Mouse (Mus musculus) thymus, postnatal 0 days (tissue): ENCODE results near the gene Kmt5a. TPM values are rescaled to one million over a fixed set of nuclear protein-coding genes. Genes with fewer than 3 reads are reported as not detected.

Experiments used
- DNase-seq: peaks from one replicate; pipeline ENCODE4 v3.0.0-alpha.2; 2015; ENCODE audit warnings: low spot score
- polyA plus RNA-seq: library from polyadenylated mRNA; unstranded; fragments of >200 nt; fragmentation: Nextera tagmentation; extraction: Ambion mirVana; gene quantifications from 2 replicates; pipeline ENCODE4 v1.2.1, GENCODE M21; 2015

Kmt5a gene
- polyA plus RNA-seq, result 47.9 and 50.8 TPM in 2 replicates

DNA sequence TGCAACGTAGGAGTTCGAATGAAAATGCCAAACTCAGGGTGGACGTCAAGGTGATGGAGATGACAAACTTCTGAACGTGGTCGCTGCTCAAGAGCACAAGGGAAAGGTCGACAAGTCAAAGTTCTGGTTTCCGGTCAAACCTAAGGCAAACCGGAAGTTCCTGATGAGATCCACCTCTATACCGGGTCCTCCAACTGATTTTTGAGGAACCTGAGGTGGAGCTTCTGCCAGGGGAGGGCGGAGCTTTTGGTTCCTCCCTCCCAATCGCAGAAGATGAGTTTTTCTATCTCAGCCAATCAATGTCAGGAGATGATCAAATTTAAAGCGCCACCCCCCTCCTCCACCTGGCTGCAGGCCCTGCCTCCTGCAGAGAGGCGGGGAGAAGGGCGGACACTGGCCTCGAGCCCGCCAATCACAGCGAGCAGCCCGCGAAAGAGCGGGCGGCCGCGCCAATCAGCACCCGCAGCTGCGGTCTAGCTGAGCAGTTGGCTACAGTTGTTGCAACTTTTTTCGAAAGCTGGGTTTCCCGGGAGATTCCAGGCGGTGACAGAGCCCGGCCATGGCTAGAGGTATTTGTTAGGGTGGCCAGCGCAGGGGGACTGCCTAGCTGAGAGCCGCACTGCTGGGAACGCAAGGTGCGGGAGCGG, at the start of gene Kmt5a:
Gene Kmt5a, plus strand, starts transcription at position 484 of the 647 bp plus-strand sequence.
- peak; percentile 97 for DNase-seq

DNA sequence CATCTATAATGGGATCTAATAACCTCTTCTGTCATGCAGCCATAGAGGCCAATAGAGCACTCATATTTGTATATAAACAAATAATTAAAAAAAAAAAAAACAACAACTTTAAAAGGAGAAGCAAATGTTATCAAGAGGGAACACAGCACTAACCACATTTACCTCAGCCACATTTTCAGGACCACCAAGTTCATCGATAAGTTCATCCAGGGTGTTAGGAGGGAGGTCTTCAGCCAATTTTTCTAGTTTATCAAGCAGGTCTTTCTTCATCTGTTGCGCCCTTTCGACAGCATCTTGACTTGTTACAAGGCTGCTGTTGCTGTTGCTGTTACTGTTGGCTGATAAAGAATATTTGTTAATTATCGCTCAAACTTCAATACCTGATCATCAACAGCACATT, 47.3 kb upstream of the Kmt5a start:
- no peak for DNase-seq

DNA sequence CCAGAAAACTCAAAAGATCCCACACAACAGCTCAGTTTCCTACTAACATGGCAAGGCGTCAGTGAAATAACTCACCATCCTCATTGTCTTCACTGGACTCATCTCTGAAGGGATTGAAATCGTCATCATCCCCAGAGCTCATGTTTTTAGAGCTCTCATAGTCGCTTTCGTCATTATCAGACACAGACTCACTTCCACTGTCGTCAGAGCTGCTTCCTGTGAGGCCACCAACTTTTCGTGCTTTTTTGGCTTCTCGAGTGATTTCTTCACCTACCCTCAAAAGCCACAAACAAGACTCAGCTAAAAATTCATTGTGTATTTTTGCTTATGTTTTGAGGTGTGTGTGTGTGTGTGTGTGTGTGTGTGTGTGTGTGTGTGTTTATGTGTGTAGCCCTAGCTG, 46.0 kb upstream of the Kmt5a start:
- no peak for DNase-seq

DNA sequence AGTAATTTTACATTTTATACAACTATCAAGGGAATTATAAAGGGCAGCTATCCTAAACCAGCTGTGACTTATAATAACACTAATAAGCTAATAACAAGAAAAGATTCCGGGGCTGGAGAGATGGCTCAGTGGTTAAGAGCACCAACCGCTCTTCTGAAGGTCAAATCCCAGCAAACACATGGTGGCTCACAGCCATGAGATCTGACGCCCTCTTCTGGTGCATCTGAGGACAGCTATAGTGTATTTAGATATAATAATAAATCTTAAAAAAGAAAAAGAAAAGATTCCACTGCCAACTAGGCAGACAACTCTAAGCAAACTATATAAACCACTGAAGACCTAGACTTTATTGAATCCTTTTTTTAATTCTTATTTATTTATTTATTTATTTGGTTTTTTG, 28.9 kb upstream of the Kmt5a start:
- no peak for DNase-seq

DNA sequence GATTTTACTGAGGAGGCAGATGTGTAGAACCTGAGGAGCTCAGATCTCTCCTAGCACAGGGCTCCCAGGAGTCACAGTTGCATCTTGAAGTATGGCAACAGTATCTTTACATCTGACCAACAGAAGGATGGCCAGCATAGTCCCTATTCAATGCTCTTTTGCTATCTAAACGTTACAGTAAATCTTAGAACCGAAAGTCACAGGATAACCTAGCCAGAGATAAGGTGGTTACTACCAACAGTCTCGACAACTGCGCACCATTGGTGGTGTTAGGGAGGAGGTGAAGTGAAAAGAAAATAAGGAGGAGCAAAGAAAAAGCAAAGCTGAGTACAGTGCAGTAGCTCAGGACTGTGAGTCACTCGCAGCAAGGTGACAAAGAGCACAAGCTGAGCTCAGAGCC, 27.6 kb upstream of the Kmt5a start:
- no peak for DNase-seq

DNA sequence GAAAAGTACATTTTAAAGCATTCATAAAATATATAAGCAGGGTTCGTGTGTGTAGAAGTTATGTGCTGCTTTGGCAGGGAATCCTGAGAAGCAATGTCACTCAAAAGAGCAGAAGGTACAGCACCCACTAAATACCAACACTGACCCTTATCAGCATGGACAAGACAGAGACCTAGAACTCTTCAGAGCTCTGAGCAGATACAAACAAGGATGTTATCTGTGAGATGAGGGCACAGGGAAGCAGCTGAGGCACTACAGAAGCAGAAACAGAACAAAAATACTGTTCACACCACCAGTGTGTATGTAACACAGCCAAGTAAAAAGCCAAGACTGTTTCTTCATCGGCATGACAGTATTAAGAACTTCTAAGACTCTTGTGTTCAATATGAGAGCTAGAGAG, 20.8 kb upstream of the Kmt5a start:
- no peak for DNase-seq

DNA sequence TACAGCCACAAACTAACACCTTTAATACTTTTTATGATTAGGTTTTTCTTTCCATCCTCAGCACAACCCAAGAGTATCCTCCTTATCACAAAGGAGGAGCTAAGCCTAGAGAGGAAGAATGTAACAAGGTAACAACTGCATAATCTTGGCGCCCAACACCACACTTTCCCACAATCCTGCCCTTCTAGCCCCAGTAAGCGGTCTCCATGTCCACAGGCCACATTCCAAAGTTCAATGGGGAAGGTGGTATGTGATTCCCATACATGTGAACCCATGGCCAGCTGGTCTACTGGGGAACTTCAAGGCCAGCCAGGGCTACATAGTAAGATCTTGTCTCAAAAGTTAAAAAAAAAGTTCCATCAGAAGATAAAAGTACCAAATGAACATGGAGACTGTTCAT, 17.9 kb upstream of the Kmt5a start:
- DNase-seq, result no peak

DNA sequence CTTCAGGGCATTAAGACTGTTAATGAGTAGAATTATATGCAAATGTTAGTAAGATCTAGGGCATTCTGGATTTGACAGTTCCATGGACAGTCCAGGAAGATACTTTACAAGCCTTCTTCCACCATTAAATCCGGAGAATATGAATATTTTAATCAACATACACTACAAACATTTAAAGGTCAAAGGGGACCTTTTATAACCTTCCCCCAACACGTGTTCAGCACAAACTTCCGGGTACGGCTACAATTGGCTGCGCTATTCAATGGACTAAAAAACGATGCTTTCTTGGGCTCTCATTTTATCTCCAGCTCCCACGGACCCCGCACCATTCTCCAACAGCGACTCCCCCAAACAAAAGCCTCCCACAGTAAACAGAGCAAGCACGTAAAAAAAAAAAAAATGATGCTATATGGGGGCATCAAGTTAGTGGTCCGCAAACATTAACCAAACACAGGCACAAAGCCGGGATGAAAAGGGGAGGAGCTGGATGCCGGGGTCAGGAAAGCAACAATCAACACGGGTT, 15.5 kb upstream of the Kmt5a start:
- peak; percentile 45 for DNase-seq

DNA sequence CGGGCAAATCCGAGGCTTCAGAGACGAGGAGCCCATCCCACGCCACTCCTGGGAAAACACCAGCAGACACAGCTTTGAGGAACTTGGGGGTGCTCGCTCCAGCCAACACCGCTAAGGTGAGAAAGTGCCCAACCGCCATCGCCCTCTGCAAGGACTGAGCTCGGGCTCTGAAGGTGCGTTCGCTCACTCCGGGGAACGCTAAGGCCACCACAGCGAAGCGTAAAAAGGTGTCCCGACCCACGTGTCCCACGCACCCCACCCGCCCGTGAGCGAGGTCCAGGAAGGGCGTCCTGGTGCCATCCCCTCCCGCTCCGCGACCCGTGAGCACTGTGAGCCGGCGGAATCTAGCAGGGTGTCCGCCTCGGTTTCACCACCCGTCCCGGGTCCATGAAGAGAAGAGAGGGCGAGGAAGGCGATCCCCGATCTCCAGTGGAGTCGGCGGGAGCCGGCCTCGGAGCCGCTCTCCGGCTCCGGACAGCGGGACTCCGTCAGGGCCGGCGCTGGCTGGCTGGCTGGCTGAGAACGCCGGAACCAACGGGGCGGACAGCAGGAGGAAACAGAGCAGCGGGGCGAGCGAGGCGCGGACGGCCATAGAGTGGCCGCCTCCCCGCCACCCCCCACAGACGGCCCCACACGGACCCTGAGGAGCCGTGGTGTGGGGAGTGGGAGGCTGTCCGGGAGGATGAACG, 14.9 kb upstream of the Kmt5a start:
- peak; percentile 20 for DNase-seq

DNA sequence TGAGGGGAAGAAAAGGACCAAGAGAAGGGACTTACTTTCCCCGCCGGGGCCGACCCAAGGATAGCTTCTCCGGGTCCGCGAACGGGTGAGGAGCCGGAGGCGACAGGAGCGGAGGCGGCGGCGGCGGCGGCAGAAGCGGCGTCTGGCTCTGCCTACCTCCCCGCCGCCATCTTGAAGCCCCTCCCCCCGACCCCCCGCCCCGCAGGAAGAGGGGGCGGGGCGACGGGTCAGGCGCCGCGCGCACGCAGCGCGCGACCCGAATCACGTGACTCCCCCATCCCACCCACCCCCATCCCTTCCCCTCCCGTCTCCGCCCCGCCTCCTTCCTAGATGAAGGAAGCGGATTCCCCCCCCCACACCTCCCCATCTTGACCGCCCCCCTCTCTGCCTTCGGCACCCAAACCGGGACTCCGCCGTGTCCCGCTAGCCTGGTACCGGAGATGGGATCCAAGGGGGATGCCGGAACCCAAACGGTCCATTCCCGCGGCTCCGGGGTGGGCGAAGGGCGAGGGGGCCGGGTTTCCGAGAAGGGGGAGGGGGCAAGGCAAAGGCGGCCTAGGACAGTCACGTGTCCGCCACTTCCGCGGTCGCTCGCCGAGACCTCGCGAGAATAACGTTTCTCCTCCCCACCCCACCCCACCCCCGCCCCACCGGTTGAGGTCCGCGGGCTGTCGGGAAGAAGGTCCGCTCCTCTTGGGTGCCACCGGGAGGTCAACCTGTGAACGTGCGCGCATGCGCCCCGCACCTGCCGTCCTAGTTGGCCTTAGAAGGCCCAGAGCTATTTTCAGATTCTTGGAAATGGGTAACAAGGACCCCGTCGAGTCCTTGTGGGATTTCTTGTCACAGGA, 14.1 kb upstream of the Kmt5a start, which contains the start of gene Sbno1:
Gene Sbno1, minus strand, starts transcription at position 590 of the 848 bp plus-strand sequence.
- DNase-seq, result peak; percentile 95

DNA sequence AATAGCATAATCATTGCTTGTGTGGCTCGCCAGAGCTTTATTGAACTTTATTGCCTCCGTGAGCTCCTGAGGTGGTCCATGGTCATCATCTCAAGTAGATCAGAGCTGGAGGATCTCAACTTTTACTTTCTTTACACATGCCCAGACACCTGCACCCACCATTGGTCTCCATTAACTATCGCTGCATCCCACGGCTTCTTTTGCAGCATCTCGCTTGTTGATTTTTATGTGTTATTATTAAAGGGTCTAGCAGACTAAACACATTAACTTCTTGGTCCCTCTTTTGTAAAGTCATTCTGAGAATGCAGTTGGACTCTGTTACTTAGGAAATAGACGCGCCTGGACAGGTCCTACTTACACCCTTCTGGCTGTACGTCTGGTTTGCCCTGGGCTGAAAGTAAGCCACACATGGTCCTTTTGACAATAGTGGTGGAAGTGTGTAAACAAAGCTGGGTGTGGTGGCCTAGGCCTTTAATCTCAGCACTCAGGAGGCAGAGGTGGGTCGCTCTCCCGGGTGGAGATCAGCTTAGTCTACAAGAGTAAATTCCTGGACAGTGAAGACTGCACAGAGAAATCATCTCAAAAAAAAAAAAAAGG, 13.2 kb upstream of the Kmt5a start:
- no peak for DNase-seq

DNA sequence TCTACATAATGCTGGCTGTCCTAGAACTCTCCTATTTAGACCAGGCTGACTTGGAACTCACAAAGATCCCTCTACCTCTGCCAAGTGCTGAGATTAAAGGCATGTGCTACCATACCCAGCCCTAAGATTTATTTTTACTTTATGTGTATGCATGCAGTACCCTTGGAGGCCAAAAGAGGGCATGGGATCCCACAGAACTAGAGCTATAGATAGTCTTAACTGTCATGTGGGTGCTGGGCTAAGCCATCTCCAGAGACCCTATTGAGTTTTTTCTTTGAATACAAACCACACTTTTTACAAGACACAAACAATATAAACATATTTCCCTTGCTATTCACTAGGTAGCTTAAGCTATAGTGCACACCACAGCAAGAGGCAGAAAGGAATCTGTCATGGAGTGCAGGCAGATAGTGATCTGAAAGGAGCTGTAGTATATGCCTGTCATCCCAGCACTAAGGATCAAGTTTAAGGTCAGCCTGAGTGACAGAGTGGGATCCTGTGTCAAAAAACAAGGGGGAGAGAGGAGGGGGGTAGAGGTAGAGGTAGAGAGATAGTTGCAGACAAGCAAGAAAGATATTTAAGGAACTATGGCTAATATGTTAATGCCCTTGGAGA, 7.2 kb upstream of the Kmt5a start:
- DNase-seq, result peak; percentile 77

DNA sequence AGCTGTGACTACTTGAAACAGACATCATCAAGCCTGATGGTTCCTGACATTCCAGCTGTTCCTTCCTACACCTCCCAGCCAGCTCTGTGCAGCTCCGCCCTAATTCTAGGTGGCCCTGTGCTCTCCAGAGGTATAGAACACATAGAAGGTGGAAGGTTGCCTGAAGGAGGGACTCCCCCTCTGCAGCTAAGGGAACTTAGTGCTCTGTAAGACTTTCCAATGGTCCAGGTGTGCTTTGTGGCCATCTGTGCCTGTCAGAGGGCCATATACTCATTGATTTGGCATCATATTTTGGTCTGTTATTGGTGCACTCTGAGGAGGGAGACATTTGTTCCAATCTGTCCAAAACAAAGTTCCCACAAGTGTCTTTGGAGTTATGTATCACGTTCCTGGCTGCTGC, 6.7 kb upstream of the Kmt5a start:
- no peak for DNase-seq

DNA sequence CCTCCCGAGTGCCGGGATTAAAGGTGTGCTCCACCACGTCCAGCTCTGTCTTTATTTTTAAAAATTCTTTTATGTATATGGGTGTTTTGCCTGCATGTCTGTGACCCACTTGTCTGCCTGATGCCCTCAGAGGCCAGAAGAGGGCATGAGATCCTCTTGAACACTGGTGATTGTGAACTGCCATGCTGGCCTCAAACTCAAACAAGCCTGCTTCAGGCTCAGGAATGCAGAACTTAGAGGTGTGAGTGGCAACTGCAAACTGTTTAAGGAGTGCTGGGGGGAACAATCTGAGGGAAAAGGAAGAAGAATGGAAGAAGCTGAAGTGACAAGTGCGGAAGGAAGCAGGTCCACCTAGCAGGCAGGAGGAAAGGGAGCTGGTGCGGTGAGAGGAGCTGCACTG, 1.5 kb upstream of the Kmt5a start:
- DNase-seq, result peak; percentile 61

DNA sequence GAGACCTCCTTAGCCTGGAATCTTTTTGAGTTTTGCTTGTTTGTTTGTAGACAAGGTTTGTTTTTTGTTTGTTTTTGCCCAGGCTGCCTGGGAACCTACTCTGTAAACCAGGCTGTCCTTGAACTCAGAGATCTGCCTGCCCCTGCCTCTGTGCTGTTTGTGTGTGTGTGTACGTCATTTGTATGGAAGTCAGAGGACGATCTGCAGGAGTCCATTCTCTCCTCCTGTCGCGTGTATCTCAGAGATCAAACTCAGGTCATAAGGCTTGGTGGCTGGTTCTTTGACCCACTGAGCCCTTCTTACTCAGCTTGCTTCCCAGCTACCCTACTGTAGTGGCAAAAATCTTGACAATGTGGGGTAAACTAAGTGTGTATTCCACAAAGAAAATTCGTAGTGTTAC, 984 bp upstream of the Kmt5a start:
- no peak for DNase-seq

DNA sequence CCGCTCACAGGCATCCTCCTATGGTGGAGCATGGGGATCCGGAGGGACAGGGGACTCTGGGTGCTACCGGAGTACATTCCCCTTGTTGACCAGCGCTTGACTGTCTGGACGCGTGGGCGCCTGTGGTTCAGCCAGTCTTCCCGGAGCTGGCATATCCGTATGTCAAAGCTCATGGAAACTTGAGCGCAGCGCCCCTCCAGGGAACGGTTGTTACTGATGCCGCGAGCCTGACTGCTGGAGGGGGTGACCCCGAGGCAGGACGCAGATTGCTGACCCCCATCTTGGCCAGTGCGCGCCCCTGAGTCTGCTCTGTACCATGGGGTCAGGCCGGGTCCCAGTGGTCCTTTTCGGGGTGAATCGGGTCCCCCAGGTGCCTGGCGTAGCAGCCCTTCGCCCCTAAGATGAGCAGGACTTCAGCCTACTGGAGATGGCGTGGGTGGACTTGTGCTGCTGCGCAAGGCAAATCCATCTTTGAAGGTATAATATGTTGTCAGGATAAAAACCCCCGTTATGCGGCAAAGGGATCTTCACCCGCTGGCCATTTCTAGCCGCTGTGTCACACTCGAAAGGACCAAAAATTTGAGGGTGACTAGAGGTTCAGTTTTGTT, 468 bp downstream of the Kmt5a start:
- DNase-seq, result peak; percentile 68

DNA sequence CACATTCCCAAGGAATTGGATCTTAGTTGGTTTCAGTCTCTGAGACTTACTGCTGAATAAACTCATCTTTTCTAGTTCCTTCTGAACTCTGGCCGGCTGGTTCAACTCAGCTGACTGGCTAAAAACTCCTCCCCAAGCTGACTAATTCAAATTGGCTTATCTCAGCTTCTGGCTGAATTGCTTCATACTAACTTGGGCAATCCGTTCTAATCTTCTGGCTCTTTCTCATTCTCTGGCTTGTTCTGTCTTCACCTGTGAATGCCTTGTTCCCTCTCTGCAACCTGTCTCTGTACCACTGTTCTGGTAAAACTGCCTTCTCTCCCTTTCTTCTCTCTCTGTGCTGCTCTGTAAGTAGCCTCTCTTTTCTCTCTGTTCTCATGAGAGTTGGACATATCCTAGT, 2.9 kb downstream of the Kmt5a start:
- DNase-seq, result no peak

DNA sequence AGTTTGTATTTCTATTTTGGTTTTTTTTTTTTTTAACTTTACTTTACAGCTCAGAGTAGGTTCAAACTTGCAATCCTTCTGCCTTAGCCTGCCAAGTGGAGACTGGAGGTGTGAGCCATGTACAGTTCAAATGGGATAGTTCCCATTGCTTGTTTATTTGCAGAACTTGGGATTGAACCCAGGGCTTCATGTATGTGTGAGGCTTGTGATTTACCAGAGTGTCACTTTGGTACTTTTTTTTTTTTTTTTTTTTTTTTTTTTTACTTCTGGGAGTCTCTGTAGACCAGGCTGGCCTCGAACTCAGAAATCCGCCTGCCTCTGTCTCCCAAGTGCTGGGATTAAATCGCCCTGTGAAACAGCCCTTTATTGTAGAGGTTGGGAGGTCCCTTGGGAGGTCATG, 4.5 kb downstream of the Kmt5a start:
- DNase-seq, result no peak

DNA sequence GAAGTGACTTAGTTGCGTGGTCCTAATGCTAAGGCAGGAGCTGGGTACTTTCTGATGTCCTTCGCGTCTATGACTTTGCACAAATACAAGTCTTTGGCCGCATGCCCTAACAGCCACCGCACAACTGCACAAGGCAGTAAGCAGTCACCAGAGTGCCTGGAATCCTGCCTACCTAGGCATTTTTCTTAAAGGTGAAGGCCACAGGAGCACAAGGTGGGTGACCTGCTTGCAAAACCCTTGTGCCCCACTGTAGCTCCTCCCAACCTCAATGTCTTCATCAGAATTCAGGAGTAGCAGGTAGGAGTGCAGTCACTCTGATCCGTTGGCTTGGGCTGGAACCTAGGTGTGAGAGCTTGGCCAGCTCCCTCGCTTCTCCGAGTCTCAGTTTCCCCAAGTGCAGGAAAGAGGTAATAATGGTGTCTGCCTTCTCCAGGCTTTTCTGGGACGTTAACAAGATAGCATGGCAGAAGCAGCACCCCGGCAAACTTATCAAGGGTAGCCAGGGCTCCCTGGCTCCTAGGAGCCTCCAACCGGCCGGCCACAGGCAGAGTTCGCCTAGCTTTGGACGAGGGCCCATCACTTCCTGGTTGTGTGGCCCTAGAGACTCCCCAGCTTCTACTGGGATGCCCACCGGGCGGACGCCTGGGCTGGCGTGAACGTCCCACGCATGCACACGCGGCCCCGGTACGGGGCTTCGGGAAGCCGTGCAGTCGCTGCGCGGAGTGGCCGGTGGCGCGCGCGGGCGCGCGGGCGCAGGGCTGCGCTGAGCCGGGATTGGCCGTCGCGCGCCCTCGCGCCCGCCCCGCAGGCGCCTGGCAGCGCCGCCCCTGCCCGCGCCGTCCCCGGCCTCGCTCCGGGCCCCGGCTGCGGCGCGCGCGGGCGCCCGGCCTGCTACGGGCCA, 5.2 kb downstream of the Kmt5a start:
- peak; percentile 79 for DNase-seq
